Mouse (Mus musculus) spleen, postnatal 4 days (tissue): ENCODE measurements at regions not wholly inside any gene's neighbourhood (a gene's known extent, or its start where the extent isn't known, plus 50 kb on each side); places are given as distances from the start of the nearest gene placed in this dataset.

Experiments
- DNase-seq, 2 experiments: peaks; one replicate each; pipeline ENCODE4 v3.0.0; 2022; ENCODE audit warnings: low spot score in 2 of 2

DNA sequence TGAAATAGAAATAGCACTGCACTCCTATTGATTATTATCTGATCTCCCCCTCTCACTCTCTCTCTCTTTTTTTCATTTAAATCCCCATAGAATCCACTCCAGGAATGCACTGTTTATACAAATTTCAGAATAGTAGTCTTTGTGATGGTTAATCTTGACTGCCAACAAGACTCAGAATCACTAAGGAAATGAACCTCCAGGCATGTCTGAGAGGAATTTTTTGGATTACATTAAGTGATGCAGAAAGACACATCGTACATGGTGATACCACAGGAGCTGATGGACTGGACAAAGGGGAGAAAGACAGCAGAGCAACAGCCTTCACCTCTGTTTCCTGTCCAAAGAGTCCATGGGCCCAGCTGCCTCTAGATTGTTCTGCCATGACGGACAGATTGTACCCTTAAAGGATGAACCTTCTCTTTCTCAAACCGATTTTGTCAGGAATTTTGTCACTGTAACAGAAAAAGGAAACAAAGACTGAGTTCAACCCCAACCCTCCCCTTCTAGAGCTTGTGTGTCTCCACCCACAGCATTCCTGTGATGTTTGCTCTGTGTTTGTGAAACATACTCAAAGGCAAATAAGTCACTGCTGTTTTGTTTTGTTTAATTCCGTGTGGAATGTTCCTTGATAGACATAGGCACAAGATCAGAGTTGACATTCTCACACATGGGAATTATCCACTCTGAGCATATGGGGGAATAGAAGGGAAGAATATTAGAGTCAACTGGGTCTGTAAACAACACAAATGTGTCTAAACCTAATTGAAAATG, 59.1 kb upstream of the Gm34302 start:
- no peak for DNase-seq

- no peak for DNase-seq
These were observed 55.2 kb upstream of the Gm34302 start for GRCm38 (mm10) chr3:63538881-63539280.

DNA sequence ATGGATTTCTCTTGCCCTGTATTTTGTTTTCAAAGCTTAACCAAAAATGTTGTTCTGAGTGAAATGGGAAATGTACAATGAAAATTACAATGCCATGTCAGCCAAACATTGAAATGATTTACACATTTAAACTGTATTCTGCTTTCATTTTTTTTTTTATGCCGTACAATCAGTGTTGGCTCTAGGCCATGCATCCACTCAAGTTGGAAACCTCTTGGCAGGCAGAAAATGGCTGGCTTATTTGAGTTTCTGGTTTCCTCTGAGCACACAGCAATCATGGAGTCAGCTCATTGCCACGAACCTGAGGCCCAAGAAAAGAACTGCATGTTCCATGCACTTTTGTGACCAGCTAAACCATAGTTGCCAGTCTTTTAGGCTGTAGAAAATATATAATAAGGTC, 50.5 kb upstream of the Gm34302 start:
- no peak for DNase-seq
